Mouse (Mus musculus): ENCODE results near the gene Zfpm1.

Gene Zfpm1

DNA sequence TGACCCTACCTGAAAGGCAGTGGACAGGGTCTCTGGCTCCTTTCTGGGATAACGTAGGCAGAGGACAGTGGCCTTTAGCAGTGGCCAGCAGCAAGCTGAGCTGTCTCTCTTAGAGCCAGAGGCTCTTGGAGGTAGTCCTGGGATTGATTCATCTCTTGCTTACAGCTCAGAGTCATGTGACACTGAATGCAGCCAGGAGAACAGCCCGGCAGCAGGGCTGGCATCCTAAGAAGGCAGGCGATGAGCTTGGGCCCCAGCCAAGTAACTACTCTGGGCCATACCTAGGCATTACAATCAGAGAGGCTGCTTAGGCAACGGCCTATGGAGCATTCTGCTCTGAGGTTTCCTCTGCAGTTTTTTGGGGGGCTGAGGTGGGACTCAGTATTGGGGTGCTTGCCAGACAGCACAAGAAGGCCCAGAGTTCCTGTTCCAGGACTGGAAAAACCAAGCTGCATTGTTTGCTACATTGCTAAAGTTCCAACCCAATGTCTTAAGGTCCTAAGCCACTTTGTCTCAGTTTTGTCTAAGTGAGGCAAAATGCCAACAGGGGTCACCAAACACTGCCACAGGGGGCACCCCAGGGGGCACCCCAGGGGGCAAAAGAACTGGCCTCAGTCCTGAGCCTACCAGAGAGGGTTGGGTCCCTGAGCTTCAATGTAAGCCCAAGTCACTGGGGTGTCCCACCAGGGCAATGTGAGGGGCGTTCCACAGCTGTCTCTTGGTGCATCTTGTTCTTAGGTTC is 66.0 kb downstream of the Zfpm1 start:
- DNase-seq (ENCODE audit: low spot score), result no peak

- no peak for DNase-seq (ENCODE audit: low spot score)
Observed at GRCm38 (mm10) chr8:122349357-122350297, 67.7 kb downstream of the Zfpm1 start.

DNA sequence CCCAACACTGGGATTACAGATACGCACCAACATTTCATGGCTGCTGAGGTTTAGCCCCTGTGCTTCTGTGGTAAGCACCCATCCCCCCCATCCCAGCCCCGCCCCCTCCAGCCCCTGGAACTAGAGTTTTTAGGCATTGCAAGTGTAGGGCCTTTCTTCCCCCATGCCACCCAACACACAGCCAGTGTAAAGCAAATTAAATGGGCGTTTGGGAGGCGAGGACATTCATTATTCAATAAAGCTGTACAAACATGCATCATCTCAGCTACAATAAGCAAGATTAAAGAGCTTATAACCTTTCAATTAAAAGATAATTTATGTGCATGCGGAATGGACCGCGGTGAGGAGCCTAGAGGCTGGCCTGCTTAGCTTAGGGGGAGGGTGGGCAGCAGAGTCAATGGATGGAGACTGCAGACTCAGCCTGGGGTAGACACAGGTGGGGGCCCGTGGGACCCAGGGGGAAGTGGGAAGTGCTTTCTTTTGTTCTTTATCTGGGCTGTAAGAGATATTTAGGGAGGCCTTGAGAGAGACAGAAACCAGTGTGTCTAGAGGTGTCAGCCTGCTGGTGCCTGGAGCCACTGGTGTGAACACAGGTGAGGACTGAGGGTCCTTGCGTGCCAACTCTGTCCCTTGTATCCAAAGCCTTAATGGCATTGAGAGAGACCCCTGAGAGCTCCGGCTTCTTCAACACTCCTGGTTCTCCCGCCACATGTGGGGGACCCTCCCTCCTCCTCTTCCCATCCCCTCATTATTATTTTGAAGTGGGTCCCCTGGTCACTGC is 68.6 kb downstream of the Zfpm1 start:
- no peak for DNase-seq (ENCODE audit: low spot score)

- DNase-seq (ENCODE audit: low spot score), result no peak
Observed at GRCm38 (mm10) chr8:122354157-122354556, 72.2 kb downstream of the Zfpm1 start.

DNA sequence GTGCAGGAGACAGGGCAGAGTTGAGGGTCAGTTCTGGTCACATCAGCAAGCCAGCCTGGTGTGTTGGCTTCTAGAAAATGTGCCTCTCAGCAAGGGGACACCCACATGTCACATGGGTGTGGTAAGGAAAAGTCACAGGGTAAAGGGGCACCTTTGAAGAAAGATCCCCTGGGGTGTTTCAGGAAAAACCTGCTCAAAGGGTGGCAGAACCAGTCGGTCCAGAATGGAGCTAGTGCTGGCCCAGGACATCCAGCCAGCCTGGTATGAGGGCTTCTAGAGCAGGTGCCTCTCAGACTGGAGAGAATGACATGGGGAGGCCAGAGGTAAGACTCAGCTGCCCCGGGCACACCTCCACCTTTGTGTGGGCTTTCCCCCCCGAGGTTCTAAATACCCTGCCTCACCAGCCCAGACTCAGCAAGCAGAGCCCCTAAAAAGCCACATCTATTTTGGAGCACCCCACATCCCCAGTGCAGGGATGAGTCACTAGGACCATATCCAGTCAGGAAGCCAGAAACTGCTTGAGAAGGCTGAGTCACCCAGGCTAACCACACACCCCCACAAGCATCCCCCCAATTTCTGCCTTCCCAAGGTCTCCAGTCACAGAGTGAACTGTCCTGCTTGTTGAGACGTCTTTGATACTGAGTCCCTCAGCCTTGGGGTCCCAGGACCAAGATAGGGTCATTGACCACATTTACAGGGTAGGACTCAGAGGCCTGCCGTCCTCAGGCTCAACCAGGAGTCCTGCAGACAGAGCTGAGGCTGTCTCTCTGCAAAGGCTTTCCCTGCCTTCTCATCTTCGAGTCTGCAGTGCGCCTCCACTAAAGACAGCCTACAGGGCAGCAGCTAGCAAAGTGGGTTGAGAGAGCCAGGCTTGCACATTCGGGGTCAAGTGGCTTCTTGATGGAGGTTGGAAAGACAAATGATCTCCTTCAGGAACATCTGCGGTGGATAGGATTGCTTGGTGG is 74.0 kb downstream of the Zfpm1 start:
- DNase-seq (ENCODE audit: low spot score), result no peak

GRCm38 (mm10) chr8:122357202-122357601 is 75.3 kb downstream of the Zfpm1 start:
- no peak for DNase-seq (ENCODE audit: low spot score)

GRCm38 (mm10) chr8:122357641-122358040 is 75.7 kb downstream of the Zfpm1 start:
- no peak for DNase-seq (ENCODE audit: low spot score)

- DNase-seq (ENCODE audit: low spot score), result no peak
Observed at GRCm38 (mm10) chr8:122359111-122359775, 77.3 kb downstream of the Zfpm1 start.

DNA sequence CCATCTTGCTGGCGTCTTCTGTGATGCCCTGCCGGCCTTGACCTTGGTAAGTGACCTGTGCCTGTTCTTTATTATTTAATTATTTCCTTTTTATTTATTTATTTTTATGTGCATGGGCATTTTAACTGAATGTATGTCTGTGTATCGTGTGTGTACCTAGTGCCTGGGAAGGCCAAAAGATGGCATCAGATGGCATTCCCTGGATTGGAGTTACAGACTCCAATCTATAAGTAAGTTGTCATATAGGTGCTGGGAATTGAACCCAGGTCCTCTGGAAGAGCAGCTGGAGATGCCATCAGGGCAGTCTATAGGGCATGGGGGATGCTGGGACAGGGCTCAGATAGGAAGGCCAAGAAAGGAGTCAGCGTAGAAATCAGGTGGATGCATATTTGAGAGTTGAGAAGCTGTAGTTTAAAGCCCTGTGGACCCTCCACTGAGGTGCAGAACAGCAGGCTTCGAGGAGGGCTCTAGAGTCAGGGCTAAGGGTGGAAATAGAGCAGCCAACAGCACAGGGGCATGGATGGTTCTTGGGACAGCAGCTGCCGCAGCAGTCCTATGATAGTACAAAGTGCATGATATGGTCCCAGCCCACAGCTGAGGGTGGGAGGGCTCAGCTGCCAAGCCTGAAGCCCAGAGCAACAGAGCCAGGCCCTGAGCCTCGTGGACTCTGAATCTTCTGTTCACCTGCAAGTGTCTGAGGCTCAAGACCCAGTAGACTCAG is 78.9 kb downstream of the Zfpm1 start, which contains the start of gene Trhr2:
Gene Trhr2, minus strand, starts transcription at position 51 of the 721 bp plus-strand sequence.
- no peak for DNase-seq (ENCODE audit: low spot score)

GRCm38 (mm10) chr8:122362271-122362670 is 80.3 kb downstream of the Zfpm1 start:
- DNase-seq (ENCODE audit: low spot score), result no peak

- no peak for DNase-seq (ENCODE audit: low spot score)
Observed at GRCm38 (mm10) chr8:122362967-122363366, 81.0 kb downstream of the Zfpm1 start.

- DNase-seq (ENCODE audit: low spot score), result no peak
Observed at GRCm38 (mm10) chr8:122368494-122368893, 86.6 kb downstream of the Zfpm1 start.

DNA sequence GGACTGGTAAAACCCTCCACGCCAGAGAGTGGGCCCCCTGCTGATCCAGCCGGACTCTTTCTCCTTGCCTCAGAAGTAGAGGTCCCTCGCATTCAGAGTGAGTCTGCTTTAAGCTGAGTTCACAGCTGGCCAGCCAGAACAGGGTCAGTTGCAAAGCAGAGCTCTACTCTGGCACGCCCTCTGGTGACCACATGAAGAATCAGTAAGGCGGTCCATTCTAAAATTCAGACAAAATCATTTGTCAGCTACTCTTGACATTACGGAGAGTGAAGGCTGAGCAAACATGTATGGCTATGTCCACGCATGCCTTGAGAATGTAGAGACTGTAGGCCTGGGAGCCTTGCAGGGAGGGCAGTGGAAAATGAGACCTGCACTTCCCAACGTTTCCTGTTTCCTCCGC is 87.7 kb downstream of the Zfpm1 start:
- DNase-seq (ENCODE audit: low spot score), result peak; percentile 83

DNA sequence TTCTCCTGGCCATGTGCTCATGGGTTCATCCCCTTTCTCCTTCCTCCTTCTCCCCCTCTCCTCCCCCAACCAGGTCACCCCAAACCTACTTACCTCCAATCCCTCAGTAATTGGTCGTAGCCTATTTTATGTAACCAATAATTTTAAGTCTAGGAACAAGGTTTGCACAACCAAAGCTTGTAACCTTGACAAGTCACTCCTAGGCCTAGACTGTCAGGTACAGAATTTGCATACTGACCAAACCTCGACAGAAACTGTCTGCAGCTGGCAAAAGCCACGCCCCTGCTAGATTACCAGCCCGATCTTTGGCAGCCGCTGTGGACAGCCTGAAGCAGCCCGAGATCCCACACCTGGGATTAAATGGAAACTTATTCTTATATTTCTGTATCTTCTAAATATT is 89.8 kb downstream of the Zfpm1 start:
- DNase-seq (ENCODE audit: low spot score), result no peak

- DNase-seq (ENCODE audit: low spot score), result no peak
Observed at GRCm38 (mm10) chr8:122375320-122375719, 93.4 kb downstream of the Zfpm1 start.

- no peak for DNase-seq (ENCODE audit: low spot score)
Observed at GRCm38 (mm10) chr8:122375751-122376364, 93.9 kb downstream of the Zfpm1 start.

GRCm38 (mm10) chr8:122376365-122377231 is 94.7 kb downstream of the Zfpm1 start, which contains the start of gene Zc3h18:
TSS of gene Zc3h18 (plus strand) at chr8:122376609.
- DNase-seq (ENCODE audit: low spot score), result peak; percentile 99

- DNase-seq (ENCODE audit: low spot score), result no peak
Observed at GRCm38 (mm10) chr8:122383039-122383438, 101.1 kb downstream of the Zfpm1 start.

Data from lung, postnatal 25 days (tissue).